Mouse (Mus musculus): Measurements from ENCODE around the gene Rab3ip.

Rab3ip gene

DNA sequence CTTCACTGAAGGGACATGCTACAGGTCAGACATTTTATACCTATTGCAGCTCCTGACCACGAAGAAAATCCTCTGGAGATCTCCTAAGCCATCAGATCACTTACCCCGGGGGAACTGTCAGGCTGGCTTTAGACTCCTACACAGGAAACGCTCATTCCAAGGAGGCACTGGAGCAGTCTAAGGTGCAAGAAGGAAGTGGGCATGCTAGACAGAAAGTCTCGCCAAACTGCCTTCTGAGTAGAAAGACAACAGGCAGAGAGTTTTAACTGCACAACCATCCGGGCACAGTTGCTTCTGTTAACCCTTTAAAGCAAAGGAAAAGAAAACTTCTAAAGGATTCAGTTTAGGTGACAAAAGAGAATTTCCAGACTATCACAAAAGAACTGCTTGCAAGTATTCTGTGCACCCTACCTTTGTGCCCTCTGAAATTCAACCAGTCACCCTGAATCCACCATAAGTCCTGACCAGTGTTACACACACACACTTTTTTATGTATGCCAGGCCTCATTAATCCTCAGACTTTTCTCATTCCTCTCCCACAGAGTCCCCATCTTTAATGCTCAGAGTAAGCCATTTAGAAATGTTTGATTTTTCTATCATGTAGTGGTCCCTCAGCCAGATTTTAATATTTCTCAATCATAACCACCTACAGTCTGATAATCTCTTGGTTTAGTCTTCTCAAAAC is 7.4 kb upstream of the Rab3ip start:
- no peak for DNase-seq (ENCODE audit: low read depth)

- DNase-seq (ENCODE audit: low read depth) = no peak
These were observed 6.1 kb upstream of the Rab3ip start for GRCm38 (mm10) chr10:116956483-116957158.

- DNase-seq (ENCODE audit: low read depth) = peak; percentile 65
These were observed 4.6 kb upstream of the Rab3ip start for GRCm38 (mm10) chr10:116955191-116955590.

DNA sequence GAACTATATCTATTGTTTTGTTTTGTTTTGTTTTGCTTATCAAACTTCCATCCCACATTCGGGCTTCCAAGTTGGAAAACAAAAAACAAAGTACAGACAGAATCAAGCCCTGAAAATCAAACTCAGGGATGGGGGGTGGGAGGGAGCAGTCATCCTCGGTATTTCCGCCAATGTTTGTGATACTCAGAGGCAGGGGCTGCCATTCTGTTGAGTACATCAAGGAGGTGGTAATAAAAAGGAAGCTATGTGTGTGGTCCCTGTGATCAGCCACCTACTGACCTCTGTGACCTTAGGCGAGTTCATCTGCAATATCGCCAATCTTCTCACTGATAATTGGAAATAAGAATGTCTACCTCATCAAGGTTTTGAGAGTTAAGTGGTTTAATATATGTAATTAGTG is 317 bp upstream of the Rab3ip start:
- DNase-seq (ENCODE audit: low read depth) = no peak

GRCm38 (mm10) chr10:116949111-116950008 is 1.2 kb downstream of the Rab3ip start:
- no peak for DNase-seq (ENCODE audit: low read depth)

DNA sequence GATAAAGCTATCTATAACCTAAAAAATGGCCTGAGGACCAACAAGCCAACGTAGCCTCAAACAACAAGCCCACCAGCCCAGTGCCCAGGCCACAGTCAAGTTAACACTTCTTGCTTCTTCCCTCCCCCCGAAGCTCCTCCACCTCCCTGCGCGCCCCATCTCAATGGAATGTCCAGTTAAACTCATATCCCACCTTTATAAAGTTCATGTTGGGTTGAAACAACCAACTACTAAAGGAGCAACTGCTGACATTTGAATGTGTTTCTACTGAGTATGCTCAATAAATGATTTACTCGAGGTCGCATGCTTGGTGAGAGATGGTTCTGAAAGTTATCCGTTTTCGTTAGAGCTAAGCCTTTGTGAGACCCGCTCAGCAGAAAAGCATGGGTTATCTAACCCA is 2.2 kb downstream of the Rab3ip start:
- no peak for DNase-seq (ENCODE audit: low read depth)

DNA sequence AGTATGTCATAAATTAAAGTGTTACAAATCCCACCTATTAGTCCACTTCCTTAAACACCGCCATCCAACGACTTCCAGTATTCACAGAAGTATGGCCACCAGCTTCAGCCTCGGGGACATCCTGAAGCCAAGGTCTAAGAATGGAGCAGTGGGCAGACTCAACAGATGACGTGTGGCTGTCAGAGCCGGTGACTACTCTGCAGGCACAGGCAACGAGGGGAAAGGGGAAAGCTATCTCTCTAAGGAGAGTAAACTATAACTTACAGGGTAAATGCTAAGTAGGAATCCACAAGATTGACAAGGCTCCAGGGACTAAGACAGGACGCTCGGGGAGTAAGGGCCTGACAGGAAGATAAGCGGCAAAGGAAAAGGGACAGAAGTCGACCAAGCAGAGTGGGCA is 5.6 kb downstream of the Rab3ip start:
- no peak for DNase-seq (ENCODE audit: low read depth)

- no peak for DNase-seq (ENCODE audit: low read depth)
These were observed 6.4 kb downstream of the Rab3ip start for GRCm38 (mm10) chr10:116944144-116944543.

DNA sequence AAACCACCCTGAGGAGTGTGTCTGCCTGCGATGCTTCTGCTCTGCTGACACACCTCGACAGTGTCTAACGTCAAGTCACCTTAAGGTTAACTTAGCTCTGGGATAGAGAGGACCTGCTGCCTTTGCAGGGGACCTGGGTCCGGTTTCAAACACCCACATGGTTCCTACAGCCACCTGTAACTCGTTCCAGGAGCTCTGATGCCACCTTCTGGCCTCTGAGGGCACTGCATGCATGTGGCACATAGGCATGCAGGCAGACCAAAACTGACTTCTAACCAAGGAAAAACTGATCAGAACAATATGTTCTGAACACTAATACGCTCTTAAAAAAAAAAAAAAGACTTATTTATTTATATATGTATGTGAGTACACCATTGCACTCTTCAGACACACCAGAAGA is 7.5 kb downstream of the Rab3ip start:
- no peak for DNase-seq (ENCODE audit: low read depth)

DNA sequence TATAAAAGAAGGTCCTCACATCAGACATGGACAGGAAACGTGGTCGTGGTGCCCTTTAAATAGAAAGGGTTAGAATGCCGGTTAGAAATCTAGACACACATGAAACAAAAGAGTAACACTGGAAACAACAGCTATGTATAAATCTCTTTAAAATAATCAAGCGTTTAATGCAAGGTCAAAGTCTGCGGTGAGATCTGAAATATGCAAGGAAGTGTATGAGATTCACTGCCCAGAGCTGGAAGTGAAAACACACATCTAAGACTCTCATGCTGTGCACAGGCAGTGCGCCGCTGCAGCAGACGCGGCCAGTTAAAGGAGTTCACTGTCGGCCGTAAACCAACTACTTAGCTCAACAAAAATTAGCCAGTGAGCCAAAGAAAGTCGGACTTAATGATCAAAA is 15.5 kb downstream of the Rab3ip start:
- no peak for DNase-seq (ENCODE audit: low read depth)

DNA sequence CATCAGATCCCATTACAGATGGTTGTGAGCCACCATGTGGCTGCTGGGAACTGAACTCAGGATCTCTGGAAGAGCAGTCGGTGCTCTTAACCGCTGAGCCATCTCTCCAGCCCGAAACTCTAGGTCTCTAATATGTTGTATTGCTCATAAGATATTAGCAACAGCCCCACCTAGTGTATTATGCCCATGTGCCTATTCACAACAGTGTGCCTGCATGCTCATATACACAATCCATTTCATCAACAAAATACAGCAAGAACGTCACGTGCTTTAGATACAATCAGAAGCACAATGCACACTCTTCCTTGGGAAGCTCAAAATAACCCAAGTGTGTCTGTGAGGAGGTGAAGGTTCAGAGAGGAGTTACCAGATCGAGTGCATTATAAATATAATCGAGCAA is 16.8 kb downstream of the Rab3ip start:
- DNase-seq (ENCODE audit: low read depth) = no peak

DNA sequence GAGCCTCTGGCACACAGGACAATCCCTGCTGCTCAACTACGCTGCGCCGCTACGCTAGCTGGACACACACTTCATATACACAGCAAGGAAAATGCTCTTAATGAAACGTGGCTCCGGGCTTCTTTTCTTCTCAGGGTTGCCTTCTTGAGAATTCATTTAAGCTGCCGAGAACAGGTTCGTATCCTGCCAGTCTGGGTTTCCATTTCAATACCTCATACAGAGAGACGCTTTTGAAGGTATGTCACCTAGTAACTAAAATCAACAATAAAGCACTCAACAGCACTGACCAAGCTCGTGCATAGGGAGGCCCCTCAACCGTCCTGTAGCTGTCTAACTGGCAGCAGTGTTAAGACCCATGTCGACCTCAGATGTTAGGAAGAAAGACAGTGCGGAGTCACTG is 18.2 kb downstream of the Rab3ip start:
- DNase-seq (ENCODE audit: low read depth) = no peak

- DNase-seq (ENCODE audit: low read depth) = no peak
These were observed 18.9 kb downstream of the Rab3ip start for GRCm38 (mm10) chr10:116931497-116932179.

GRCm38 (mm10) chr10:116930936-116931335 is 19.6 kb downstream of the Rab3ip start:
- no peak for DNase-seq (ENCODE audit: low read depth)

GRCm38 (mm10) chr10:116930506-116930905 is 20.1 kb downstream of the Rab3ip start:
- DNase-seq (ENCODE audit: low read depth) = no peak

DNA sequence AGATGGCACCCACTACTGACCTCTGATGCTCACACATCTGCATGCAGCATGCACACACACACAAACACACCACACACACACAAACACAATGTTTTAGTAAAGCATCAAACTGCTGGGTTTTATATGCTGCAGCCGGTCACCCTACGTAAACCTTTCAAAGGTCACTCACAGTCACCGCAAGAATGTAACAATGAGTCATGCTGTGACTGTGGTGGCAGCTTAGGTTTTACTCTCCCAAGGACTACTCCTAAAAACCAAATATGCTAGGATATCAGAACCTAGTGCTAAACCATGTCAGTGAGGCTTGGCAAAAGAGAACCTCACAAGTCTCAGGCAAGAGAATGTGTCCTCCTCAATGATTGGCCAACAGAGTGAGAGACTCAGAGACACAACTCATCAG is 21.7 kb downstream of the Rab3ip start:
- DNase-seq (ENCODE audit: low read depth) = no peak

GRCm38 (mm10) chr10:116926428-116927113 is 24.0 kb downstream of the Rab3ip start:
- DNase-seq (ENCODE audit: low read depth) = no peak

DNA sequence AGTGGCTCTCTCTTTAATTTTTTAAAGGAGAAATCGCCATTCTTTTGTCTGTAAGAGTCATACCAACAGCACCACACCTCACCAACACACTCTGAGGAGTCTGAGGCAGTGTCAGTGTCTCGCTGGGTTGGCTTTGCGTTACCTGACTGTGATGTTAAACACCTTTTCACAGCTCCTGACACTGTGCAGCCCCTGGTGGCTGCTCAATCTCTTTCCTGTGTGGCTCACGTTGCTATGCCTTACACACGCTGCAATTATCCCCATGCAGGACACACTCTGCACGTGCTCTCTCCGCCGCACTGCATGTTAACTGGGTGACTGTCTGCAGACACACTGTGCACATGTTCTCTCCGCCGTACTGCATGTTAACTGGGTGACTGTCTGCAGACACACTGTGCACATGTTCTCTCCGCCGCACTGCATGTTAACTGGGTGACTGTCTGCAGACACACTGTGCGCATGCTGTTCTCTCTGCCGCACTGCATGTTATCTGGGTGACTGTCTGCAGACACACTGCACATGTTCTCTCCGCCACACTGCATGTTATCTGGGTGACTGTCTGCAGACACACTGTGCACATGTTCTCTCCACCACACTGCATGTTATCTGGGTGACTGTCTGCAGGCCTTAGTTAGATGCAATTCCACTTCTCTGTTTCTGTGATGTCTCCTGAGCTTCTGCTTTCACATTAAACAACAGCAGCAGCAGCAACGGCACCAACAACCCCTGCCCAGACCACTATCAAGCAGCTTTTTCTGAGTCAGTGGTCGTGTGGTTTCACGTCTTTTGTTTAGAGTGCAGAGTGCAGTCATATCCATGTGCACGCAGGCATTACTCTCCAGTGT is 26.7 kb downstream of the Rab3ip start:
- no peak for DNase-seq (ENCODE audit: low read depth)

GRCm38 (mm10) chr10:116922161-116922560 is 28.4 kb downstream of the Rab3ip start:
- DNase-seq (ENCODE audit: low read depth) = no peak

- no peak for DNase-seq (ENCODE audit: low read depth)
These were observed 29.2 kb downstream of the Rab3ip start for GRCm38 (mm10) chr10:116921416-116921815.

GRCm38 (mm10) chr10:116920641-116921040 is 29.9 kb downstream of the Rab3ip start:
- no peak for DNase-seq (ENCODE audit: low read depth)
